Mouse (Mus musculus) kidney, adult 9 months (tissue): ENCODE measurements at regions not wholly inside any gene's neighbourhood (a gene's known extent, or its start where the extent isn't known, plus 50 kb on each side); places are given as distances from the start of the nearest gene placed in this dataset.

Experiments used
- DNase-seq: peaks from one replicate; pipeline ENCODE4 v3.0.0; 2022

- DNase-seq: no peak
These were observed 87.6 kb upstream of the Cpeb4 start for GRCm38 (mm10) chr11:31784332-31784901.

- DNase-seq: no peak
These were observed 86.9 kb upstream of the Cpeb4 start for GRCm38 (mm10) chr11:31785160-31785559.

DNA sequence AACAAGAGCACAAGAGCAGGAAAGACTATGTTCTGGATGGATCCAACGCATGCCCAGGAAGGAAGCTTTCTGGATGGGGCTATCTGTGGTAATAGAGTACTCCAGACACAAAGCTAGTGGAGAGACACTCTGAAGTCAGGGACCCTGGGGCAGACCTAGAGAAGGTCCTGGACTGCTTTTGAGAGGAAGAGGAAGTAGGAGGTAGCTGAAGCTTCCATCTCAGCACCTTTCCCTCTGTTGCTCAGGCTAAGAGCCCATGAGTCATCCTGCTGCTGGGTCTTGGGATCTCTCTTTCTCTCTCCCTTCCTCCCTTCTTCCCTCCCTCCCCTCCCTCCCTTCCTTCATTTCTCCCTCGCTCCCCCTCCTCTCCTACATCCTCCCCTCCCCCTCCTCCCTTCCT is 84.6 kb upstream of the Cpeb4 start:
- no peak for DNase-seq

- no peak for DNase-seq
These were observed 83.9 kb upstream of the Cpeb4 start for GRCm38 (mm10) chr11:31787917-31788703.

- DNase-seq: no peak
These were observed 82.0 kb upstream of the Cpeb4 start for GRCm38 (mm10) chr11:31789967-31790366.

GRCm38 (mm10) chr11:31791264-31791663 is 80.7 kb upstream of the Cpeb4 start:
- no peak for DNase-seq

- DNase-seq: no peak
These were observed 76.9 kb upstream of the Cpeb4 start for GRCm38 (mm10) chr11:31795084-31795483.

- DNase-seq: peak; percentile 50
These were observed 75.8 kb upstream of the Cpeb4 start for GRCm38 (mm10) chr11:31796245-31796644.

- DNase-seq: peak; percentile 90
These were observed 70.4 kb upstream of the Cpeb4 start for GRCm38 (mm10) chr11:31801575-31801974.

DNA sequence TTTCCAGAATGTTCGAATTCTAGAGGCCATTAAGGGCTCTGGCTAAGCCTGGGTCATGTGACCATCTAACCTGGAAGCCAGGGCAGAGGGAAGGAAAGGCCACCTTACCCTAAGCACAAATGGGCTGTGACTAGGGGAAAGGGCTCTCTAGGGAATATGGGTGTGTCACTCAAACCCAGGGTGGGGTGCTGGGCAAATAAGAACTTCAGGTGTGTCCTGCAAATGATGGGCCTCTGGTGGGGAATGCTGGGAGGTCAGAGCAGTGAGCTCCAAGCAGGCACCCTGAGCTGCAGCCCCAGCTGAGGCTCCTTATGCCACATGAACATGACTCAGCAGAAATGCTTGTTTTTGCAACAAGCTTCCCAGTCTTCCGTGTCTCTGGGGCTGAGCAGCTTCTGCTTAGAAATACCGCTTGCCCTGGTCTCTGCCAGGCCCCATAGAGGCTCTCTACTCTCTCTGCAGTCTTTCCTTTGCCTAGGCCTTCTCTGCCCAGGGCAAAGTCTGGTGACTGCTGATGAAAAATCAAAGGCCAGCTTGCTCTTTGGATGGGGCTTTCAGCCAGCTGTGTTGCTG is 68.6 kb upstream of the Cpeb4 start:
- DNase-seq: peak; percentile 73

- no peak for DNase-seq
These were observed 67.5 kb upstream of the Cpeb4 start for GRCm38 (mm10) chr11:31804518-31804917.

DNA sequence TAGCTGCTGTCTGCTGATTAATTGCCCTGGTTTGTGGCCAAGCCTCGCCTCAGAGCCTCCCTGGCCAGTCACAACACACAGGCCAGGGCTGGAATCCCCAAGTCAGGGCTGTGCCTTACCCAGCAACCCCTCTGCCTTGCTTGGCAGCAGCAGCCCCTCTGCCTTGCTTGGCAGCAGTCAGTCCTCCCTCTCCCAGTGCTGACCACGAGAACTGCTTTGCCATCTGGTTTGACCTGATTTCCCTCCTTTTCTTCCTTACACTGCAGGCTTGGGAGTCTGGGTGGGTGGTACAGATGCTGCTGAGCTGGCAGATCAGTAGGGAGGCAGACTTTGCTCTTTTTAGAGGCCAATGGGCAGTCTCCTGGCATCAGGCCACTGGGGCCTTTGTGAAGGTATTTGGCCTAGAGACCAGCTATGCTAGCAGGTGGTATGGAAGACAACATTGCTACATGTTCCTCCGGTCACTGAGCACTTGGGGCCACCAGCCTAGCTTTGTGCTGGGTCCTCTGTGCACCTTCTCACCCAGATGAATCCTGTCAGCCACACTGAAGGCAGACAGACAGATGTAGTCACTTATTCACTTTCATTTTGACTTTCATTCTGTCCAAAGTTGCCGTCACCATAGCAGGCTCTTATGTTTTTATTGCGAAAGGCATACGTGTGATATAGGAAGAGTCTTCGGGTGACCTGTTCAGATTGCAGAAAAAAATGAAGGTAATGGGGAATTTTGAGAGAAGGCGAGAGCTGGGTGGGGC is 64.4 kb upstream of the Cpeb4 start:
- peak; percentile 97 for DNase-seq

- DNase-seq: peak; percentile 44
These were observed 63.7 kb upstream of the Cpeb4 start for GRCm38 (mm10) chr11:31808216-31808838.

DNA sequence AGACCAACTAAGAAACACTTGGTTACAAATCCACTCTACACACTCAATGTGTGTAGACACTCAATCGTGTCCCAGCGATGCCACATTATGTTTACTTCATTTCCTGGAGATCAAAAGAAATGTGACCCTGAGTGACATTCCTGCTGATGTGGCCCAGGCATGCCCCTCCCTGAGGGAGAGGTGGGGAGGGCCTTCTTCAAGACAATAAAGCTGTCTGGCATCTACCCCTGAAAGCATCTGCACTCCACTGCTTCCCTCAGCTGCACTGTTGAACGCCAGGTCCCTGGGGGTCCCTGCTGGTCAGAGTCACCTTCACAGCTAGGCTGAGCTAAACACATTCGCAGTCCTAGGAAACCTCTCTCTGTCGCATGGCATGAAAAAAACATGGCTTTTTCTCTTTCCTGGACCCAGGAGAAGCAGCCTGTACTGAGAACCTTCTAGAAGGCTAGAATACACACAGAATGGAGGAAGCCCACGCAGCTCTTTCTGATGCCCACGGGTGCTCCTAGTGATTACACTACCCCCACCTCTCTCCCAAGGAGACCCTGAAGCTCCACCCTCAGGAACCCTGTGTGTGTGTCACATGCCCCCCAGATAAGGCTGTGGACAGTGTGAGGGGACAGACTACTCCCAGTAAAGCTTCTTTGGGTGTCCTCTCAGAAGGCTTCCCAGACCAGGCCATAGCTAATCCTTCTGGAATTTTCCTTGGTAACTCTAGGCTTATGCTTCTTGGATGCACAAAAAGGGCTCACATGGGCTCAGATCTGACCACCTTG is 61.8 kb upstream of the Cpeb4 start:
- no peak for DNase-seq

GRCm38 (mm10) chr11:31812215-31812614 is 59.8 kb upstream of the Cpeb4 start:
- DNase-seq: no peak

- no peak for DNase-seq
These were observed 57.4 kb upstream of the Cpeb4 start for GRCm38 (mm10) chr11:31814616-31815015.

DNA sequence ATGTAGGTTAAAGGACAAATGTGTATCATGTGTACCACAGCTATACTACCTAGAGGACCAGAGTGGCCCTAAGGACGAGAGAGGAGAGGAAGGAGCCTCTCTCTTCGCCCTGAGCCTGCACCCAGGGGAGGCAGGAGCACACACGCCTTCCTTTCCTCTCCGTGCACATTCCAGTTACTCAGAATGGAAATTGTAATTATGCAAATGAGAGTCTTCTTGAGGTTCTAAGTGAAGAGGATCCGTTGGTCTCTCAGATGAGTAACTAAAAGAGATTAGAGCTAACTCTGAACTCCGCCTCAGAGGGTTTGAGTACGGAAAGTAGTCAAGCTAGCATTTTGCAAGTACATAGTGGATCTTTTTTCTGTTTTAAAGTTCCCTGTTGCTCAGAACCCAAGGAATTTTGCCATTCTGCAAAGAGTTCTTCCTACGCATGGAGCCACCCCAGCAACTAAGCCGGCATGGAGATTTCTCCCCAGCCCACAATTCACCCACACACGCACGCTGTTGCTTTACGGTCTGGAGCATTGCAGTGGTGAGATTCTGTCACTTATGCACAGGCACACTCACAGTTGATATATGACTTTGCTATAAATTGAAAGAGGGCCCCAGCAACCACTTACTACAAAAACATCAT is 56.0 kb upstream of the Cpeb4 start:
- DNase-seq: peak; percentile 47

DNA sequence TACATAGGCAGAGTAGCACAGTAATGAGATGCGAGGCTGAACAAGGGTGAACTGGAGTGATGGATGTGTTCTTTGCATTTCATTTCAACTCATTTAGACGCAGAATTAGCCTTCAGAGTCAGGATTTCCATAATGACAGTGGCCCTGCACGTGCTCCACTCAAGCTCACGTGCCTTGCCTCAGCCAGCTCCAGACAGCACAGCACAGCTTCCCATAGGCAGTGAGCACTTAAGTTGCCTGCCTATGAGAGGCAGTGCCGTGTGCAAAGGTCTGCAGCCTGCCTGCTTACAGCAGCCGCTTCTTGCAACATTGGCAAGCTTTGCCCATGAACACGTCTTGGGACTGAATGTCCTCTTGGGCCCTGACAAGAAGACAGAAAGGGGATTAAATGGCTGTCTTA is 54.0 kb upstream of the Cpeb4 start:
- no peak for DNase-seq

DNA sequence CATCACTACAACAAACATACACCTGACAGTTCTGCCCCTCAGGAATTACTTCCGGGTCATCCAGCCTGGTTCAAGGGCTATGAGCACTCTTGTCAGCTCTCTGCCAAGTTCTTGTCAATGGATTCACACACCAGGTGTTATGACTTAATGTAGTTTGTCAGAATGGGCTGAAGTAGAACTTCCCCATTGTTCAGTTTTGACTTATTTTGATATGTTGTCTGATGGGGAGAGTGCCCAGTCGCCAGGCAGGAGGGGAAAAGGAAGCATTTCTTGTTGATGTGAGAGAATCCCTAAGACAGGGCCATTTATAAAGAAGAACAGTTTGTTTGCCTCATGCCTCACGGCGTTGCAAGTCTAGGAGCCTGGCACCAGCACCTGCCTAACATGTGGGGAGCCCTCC is 52.0 kb upstream of the Cpeb4 start:
- no peak for DNase-seq

DNA sequence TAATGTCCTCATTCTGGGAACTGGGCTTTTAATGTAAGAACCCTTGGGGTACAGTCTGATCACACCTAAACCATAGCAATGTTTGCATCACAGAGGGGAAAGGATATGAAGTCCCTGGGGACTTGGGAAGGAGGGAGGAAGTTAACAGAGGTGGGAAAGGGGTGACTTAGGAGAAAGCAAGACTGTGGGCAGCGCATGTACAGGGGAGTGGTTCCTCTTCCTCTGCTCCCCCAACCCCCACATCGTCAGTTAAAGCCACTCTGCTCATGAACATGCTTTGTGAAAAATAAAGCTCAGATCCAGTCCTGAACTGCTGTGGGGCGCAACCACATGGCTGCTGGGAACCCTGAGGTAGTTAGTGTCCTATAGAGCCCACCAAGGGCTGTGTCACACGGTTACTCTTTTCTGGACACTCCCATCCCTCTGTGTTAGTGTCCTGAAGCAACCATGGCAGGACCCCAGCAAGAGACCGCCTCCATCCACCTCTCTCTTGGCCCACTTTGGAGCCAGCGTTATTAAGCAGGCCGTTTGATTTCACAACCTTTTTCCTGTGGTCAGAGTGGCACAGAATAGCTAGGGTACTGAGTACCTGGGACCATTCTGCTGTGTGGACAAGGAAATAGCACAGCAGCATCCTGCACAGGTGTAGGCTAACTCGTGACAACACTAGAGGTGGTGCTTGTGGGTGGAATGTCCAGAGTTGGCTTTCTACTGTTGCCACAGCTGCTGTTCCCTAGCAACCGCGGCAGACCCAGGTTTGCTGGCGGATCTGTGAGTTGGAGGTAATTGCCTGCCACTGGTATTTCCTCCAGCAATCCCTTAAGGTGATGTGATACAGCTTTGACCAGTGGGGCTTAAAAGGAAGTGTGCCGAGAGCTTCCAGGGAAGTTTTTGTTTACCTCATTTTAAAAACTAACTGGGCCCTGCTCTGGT is 50.3 kb upstream of the Cpeb4 start:
- DNase-seq: peak; percentile 78
